Mouse (Mus musculus): Measurements from ENCODE around the gene Armh3. TPM values are rescaled to one million over a fixed set of nuclear protein-coding genes. Genes with fewer than 3 reads are reported as not detected.
"Not testable (repeated sequence)": the region's sequence is repeated elsewhere in the genome, so short reads cannot be mapped to it uniquely, and the experiment has no call there.

Gene Armh3
- total RNA-seq, 4 experiments from 2014 or later, result 20.7 to 22.8 (median 21.7) TPM

DNA sequence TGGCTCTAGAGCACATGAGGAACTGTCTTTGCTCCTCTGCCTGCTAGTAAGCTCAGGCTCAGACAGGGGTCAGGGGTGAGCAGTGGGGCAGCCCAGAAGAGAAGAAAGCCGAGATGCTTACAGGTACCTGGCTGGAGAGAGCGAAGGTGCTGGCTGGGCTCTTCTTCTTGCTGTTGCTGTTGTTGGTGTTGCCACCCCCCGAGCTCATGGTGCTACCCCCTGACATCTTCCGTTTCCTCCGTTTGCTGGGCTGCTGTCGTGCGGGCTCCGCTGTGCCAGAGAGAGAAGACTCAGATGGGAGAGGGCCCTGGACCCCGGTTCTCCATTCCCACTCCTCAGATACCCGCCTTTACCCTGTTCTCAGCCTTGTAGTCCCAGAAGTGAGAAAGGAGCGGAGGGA is 35.6 kb upstream of the Armh3 start:
- no peak for DNase-seq (ENCODE audit: low spot score in 2 of 2)

DNA sequence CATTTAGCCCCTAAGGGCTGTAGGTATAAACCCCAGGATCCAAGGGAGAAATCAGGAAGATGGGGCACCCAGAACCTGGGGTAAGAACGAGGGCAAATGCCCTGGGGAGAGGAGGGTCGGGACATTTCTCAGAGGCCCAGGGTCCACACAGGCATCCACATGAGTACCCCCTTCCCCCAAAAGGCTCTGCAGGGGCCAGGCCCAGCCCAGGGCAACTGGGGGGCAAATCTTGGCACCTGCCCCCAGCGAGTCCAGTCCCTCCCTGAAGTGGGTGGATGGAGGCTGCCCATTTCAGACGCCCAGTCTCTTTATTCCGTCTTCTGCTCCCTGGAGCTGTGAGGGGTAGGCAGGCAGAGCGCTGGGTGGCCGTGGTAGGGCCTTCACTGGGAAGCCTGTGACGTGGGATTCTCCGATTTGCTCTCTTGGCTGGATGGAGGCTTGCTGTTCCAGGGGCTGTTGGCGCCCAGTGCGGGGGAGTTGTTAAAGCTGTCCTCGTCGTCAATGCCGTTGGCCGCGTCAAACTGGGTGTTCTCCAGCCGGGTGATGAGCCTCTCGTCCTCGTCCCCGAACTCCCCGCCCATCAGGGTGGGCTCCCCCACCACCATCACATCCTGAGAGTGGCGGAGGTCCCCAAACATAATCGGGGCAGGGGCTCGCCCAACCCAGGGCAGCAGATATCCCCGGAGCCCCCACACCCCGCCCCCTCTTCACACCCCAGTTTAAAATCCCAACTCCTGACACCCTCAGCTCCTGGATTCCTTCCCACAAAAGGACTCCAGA is 34.6 kb upstream of the Armh3 start:
- DNase-seq (ENCODE audit: low spot score in 2 of 2), result peak in 1 of 2 experiments; percentile 57

DNA sequence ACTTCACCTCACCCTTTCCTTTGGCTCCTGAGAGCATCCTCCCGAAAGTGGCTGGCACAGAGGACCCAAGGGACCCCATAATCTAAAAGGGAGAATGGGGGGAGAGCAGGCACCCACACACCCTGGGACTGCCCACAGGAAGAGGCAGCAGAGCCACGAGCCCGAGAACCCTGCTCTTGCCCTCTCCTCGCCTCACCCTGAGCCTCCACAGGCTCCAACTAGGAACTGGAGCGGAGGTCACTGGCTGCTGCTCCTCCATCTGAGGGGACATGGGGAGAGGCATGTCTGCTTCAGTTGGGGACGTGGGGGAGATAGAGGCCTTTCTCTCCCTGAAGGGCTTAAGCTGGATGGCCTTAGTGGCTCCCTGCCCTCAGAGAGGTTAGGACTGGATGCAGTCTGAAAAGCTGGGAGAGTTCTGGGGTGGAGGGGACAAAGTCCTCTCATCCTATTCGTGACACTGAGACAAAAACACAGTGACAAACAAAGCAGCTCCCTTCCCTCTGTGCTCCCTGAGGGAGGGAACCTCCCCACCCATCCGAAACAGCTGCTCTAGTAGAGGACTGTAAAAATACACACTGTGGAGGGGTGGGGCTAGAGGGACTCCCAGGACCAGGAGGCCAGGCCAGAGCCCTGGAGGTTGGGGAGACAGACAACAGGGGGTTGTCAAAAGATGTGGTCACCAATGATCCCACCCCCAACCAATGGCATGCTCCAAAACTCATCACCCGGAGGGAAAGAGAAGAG is 33.6 kb upstream of the Armh3 start:
- no peak for DNase-seq (ENCODE audit: low spot score in 2 of 2)

DNA sequence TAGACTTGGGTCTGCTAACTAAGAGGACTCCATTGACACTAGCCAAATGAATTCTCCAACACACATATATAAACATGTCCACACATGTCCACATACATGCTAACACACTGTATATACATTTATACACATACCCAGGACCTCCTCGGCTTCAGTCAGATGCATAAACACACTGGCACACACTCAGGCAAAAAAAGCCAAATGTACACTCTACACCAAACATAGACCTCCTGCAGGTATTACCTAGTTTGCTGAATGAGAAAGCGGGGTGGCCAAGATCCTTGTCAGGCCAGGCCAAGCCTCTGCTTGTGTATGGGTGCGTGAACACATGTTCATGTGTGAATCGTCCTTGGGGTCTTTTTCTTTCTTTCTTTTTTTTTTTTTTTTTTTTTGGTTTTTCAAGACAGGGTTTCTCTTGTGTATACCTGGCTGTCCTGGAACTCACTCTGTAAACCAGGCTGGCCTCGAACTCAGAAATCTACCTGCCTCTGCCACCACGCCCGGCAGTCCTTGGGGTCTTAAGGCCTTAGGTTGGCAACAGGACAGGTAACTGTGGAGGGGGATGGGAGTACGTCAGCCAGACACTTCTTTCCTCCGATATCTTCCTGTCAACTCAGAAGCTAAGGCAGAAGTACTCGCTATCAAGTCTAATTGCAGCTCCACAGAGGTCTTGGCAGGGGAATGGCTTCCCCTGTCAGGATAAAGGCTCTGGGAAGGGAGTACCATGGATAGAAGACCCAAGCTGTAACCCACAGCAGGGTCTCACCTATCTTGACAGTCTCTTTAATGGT is 32.1 kb upstream of the Armh3 start:
- no peak for DNase-seq (ENCODE audit: low spot score in 2 of 2)

DNA sequence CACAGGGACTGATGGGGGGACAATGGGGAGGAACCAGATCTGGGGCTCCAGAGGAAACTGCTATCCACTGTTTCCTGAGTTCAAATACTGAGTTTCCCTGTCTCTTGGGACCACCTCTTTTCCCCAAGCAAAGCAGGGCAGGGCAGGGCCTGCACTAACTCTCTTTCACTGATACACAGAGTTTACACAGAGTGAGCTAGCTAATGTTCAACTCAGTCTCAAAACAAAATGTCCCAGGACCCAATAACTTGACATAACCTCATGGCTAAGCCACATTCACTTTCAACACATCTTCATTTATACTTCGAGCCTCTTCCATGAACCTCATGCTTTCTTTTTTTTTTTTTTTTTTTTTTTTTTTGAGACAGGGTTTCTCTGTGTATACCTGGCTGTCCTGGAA is 31.4 kb upstream of the Armh3 start:
- no peak for DNase-seq (ENCODE audit: low spot score in 2 of 2)

DNA sequence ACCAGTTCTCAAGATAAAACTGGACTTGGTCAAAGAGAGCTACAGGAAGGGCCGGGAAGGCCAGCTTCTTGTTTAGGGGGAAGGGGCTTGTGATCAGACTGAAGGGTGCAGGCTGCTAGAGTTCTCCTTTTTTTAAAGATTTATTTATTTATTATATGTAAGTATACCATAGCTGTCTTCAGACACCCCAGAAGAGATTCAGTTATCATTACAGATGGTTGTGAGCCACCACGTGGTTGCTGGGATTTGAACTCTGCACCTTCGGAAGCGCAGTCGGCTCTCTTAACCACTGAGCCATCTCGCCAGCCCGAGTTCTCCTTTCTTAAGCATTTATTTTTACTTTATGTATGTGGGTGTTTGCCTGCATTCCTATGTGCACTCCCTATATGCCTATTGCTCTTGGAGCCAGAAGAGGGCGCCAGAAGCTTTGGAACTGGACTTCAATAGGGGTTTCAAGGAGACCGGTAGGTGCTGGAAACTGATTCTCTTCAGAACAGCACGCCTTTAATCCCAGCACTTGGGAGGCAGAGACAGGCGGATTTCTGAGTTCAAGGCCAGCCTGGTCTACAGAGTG is 30.5 kb upstream of the Armh3 start:
- DNase-seq (ENCODE audit: low spot score in 2 of 2), result no peak

DNA sequence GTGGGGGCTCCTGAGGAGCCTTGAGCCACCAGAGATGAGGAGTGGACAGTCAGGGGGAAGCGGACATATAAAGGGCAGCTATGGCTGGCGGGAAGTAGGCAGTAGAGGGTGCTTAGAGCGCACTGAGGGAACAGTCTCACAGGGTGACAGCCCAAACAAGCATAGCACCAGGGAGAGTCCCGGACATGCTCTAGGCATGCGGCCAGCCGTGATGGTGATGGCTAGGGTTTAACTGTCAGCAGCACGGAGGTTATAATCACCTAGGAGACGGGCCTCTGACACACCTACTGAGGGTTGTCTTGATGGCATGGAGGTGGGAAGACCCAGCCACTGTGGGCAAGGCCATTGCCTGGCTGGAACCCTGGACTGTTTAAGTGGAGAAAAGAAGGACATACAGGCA is 28.3 kb upstream of the Armh3 start:
- no peak for DNase-seq (ENCODE audit: low spot score in 2 of 2)

DNA sequence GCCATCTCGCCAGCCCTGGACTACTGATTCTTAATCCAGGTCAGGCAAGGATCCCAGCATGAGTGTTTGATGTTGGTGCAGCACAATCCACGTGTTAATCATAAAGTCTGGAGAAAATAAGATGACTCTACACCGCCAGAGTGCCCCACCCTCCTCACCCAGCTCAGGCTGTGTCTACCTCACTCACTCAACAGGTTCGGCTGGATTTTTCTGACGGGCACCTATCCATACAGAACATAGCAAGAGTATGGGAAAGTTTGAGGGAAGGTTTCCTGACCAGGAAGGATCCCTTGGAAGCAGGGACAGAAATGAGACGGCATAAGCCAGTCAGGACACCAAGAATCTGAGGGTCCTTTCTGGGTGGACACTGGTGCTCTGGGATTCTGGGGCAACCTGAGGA is 26.7 kb upstream of the Armh3 start:
- DNase-seq (ENCODE audit: low spot score in 2 of 2), result no peak

DNA sequence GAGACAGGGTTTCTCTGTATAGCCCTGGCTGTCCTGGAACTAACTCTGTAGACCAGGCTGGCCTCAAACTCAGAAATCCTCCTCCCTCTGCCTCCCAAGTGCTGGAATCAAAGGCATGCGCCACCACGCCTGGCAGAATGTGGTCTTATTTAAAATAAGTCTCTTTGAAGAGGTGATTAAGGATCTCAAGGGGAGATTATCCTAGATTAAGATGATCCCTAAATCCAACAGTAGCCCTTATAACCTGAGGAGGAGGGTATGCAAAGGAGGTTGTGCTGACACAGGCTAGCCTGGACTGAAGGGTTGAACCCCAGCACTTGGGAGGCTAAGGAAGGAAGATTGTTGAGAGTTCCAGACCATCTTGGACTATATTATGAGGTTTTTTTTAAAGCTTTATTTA is 17.7 kb upstream of the Armh3 start:
- no peak for DNase-seq (ENCODE audit: low spot score in 2 of 2)

DNA sequence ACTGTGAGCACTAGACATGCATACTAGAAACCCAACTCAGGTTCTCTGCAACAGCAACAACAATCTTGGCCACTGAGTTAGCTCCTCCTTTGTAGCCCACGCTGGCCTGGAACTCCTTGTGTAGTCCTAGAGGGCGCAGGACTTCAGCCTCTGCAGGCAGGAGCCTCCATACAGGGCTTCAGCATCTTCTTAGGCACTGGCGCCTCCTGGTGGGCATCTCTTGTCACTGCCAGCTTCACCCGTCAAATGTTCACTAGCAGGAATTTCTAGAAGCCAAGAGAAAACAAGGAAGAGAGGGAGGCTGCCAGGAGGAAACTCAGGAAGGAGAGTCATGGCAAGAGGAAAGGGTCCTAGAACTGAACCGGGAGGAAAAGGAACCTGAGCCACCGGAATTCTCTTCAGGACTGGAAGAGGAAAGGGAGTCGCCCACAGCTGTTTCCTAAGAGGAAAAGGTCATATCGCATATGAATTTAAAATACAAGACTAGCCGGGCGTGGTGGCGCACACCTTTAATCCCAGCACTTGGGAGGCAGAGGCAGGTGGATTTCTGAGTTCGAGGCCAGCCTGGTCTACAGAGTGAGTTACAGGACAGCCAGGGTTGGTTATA is 16.4 kb upstream of the Armh3 start:
- DNase-seq (ENCODE audit: low spot score in 2 of 2), result peak; percentile 67 to 75

DNA sequence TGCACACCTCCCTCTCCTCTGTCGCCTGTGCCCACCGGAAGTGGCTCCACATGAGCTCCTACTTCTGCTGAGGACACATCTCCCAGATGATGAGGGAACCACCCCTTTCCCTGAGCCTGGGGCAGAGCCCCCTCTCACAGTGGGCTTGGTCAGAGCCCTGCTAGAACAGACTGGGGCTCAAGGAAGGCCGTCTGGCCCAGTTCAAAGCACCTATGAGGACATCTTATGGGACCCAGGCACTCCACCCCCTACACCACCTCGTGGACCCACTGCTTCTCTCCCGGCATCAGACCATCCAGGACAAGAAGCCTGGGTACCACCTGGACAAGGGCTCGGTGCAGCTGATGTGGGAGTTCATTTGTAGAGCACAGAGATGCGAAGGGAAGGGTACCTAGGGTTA is 7.4 kb upstream of the Armh3 start:
- no peak for DNase-seq (ENCODE audit: low spot score in 2 of 2)

DNA sequence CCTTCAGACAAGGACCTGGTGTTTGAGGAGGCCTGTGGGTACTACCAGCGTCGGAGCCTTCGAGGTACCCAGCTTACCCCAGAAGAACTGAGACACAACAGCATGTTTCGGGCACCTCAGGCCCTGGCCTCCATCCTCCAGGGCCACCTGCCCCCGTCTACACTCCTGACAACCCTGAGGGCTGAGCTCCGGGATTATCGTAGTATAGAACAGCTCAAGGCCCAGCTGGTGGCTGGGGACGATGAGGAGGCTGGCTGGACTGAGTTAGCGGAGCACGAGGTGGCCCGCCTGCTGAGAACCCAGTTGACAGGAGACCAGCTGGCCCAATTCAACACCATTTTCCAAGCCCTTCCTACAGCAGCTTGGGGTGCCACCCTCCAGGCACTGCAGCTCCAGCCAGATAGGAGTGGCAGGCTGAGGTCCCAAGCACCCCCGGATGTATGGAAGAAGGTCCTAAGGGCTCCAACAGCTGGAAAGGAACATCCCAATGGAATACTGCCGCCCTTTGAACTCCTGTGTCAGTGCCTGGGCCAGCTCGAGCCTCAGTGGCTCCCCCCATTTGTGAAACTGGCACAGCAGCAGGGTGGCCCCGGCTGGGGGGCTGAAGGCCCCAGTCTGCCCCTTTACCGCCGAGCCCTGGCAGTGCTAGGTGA is 6.7 kb upstream of the Armh3 start:
- no peak for DNase-seq (ENCODE audit: low spot score in 2 of 2)

DNA sequence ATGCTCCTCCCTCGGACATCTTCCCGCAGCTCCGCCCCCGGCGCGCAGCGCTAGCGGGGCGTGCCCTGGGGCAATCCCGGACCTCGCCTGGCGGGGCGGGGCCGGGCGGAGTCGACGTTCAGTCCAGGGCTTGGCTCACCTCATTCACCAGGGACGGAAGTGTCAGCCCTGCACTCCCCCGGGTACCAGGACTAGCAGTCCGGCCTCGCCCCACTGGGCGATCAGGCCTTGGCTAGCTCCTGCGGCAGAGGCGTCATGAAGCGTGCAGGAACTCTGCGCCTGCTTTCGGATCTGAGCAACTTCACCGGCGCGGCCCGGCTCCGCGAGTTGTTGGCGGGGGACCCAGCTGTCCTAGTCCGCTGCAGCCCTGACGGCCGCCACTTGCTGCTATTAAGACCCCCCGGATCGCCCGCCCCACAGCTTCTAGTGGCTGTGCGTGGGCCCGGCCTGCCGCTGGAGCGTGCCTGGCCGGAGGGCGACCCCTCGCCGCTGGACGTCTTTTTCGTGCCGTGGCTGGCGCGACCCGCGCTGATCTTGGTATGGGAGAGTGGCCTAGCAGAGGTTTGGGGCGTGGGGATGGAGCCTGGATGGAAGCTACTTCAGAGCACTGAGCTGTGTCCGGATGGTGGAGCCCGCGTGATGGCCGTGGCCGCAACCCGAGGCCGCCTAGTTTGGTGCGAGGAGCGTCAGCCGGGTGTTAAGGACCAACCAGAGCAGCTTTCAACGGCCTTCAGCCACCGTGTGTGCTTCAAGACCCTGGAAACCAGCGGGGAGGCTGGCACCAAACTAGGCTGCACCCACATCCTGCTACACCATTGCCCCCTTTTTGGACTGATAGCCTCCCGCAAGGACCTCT is 5.3 kb upstream of the Armh3 start, which contains the start of gene Hps6:
Gene Hps6, plus strand, starts transcription at position 138 of the 856 bp plus-strand sequence.
- peak; percentile 43 to 45 for DNase-seq (ENCODE audit: low spot score in 2 of 2)

DNA sequence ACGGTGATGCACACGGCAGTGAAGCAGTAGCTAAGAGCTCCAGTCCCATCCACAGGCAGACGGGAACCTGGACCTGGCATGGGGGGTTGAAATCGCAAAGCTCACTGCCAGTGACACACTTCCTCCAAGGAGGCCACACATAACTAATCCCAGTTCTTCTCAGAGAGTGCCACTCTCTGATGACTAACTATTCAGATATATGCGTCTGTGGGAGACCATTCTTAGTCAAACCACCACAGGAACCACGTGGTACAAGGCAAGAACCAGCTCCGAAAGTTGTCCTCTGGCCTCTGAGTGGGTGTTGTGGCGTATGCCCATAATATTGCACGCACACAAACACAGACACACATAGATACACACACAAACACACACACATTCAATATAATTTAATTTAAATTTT is 4.0 kb upstream of the Armh3 start:
- no peak for DNase-seq (ENCODE audit: low spot score in 2 of 2)

DNA sequence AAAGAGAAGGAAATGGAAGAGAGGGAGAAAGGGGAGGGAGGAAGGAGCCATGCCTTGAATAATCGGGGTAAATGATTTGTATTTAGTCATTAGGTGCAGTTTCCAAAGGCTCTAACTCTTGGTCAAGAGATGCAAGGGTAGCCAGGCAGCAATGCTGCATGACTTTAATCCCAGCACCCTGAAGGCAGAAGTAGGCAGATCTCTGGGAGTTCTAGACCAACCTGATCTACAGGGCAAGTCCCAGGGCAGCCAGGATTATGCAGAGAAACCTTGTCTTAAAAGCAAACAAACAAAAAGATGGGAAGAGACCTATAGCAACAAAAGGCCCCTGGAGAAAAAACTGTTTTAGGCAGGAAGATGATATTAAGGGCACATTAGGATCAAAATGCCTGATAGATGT is 1.1 kb upstream of the Armh3 start:
- DNase-seq (ENCODE audit: low spot score in 2 of 2), result no peak

DNA sequence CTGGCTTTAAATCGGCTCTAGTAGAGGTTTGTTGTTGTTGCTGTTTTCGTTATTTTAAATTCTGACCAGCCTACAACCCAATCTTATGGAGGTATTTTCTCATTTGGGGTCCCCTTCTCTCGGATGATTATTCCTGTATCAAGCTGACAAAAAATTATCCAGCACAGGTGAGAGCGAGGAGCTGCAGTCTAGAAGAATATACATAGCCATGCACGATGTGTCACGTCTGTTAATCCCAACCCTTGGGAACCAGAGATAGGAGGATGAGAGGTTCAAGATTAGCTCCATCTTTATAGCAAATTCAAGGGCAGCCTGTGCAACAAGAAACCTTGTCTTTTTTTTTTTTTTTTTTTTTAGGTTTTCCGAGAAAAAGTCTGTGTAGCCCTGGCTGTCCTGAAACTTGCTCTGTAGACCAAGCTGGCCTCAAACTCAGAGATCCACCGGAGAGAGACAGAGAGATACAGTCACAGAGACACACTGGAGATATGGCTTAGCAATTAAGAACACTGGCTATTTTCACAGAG is 468 bp upstream of the Armh3 start:
- no peak for DNase-seq (ENCODE audit: low spot score in 2 of 2)

DNA sequence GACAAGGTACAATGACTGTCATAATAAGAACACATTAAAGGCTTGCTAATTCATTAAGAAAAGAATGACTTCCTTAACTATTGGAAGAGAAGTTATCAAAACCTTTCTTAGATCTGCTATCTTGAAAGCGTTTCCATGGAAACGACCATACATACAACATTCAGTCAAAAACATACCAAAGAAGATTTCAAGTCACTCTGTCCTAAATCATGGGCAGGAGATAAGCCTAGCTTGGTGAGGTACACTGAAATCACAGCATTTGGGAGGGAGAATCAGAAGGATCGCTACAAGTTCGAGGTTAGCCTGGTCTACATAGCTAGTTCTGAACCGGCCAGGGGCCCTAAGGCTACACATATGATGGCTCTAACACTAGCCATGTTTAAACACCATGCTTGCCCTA is 923 bp downstream of the Armh3 start:
- no peak for DNase-seq (ENCODE audit: low spot score in 2 of 2)

DNA sequence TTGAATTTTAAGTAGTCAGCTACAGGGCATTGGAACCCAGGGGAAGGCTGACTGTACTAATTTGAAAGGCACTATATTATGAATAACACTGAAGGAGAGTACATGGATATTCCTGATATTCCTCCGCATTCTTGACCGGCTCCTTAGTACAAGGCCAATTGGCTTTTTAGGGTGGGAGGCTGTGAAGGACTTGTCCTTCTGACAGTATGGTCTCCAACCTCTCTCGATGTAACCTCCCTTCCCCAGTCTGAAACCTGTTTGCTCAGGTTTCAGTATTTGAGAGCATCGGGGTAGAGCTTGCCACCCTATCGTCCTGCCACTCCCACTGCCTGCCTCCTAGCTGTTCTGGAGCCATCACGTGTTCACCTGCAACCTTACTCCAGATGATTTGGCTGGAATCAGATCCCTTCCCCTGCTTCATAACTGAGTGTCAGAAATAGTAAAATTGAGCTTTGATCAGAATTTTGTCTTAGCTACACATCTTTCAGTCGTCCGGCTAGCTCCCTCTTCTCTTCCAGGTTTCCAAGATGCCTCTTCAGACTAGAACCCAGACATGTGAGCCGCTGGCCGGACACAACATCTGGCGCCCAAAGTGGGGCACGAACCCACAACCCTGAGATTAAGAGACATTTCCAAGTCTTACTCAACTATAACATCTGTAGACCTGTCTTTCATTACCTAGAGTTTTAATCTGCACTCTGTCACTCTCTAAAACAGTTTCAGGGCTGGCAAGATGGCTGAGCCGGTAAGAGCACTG is 4.1 kb downstream of the Armh3 start:
- no peak for DNase-seq (ENCODE audit: low spot score in 2 of 2)

DNA sequence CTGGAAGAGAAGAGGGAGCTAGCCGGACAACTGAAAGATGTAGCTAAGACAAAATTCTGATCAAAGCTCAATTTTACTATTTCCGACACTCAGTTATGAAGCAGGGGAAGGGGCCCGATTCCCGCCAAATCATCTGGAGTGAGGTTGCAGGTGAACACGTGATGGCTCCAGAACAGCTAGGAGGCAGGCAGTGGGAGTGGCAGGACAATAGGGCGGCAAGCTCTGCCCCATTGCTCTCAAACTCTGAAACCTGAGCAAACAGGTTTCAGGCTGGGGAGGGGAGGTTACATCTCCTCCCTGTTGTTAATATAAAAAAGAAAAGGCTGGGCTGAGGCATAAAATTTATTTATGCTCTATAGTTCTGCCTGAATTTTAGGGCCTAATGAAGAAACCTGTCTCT is 4.8 kb downstream of the Armh3 start:
- DNase-seq (ENCODE audit: low spot score in 2 of 2), result not testable (repeated sequence)

Measured in left cerebral cortex, adult 8-10 months (tissue).